Mouse (Mus musculus): ENCODE results near the gene Plek2.

Plek2 gene

GRCm38 (mm10) chr12:78911707-78912417 lies 5.1 kb upstream of the Plek2 start:
- no peak for DNase-seq (ENCODE audit: low spot score in 2 of 2)

- DNase-seq (ENCODE audit: low spot score in 2 of 2): no peak
These were observed 4.1 kb upstream of the Plek2 start for GRCm38 (mm10) chr12:78910684-78911461.

GRCm38 (mm10) chr12:78908081-78908605 lies 1.4 kb upstream of the Plek2 start:
- DNase-seq (ENCODE audit: low spot score in 2 of 2): no peak

GRCm38 (mm10) chr12:78904499-78904898 lies 2.3 kb downstream of the Plek2 start:
- DNase-seq (ENCODE audit: low spot score in 2 of 2): no peak

- no peak for DNase-seq (ENCODE audit: low spot score in 2 of 2)
These were observed 3.5 kb downstream of the Plek2 start for GRCm38 (mm10) chr12:78903313-78903712.

GRCm38 (mm10) chr12:78901467-78901866 lies 5.3 kb downstream of the Plek2 start:
- DNase-seq (ENCODE audit: low spot score in 2 of 2): peak in 1 of 2 experiments; percentile 49

GRCm38 (mm10) chr12:78897861-78898260 lies 8.9 kb downstream of the Plek2 start:
- no peak for DNase-seq (ENCODE audit: low spot score in 2 of 2)

- no peak for DNase-seq (ENCODE audit: low spot score in 2 of 2)
These were observed 15.6 kb downstream of the Plek2 start for GRCm38 (mm10) chr12:78891149-78891548.

GRCm38 (mm10) chr12:78890062-78890461 lies 16.7 kb downstream of the Plek2 start:
- DNase-seq (ENCODE audit: low spot score in 2 of 2): no peak

GRCm38 (mm10) chr12:78874581-78874980 lies 32.2 kb downstream of the Plek2 start:
- no peak for DNase-seq (ENCODE audit: low spot score in 2 of 2)

- DNase-seq (ENCODE audit: low spot score in 2 of 2): no peak
These were observed 38.6 kb downstream of the Plek2 start for GRCm38 (mm10) chr12:78868115-78868514.

- DNase-seq (ENCODE audit: low spot score in 2 of 2): peak; percentile 18 to 24
These were observed 41.3 kb downstream of the Plek2 start for GRCm38 (mm10) chr12:78865434-78865833.

- no peak for DNase-seq (ENCODE audit: low spot score in 2 of 2)
These were observed 44.5 kb downstream of the Plek2 start for GRCm38 (mm10) chr12:78862254-78862730.

- peak; percentile 98 to 99 for DNase-seq (ENCODE audit: low spot score in 2 of 2)
These were observed 45.1 kb downstream of the Plek2 start, which contains the start of the genes Atp6v1d and Eif2s1 for GRCm38 (mm10) chr12:78861496-78862253. Gene Atp6v1d (minus strand): TSS chr12:78861638. Gene Eif2s1 (plus strand): TSS chr12:78861819.

- DNase-seq (ENCODE audit: low spot score in 2 of 2): no peak
These were observed 45.8 kb downstream of the Plek2 start for GRCm38 (mm10) chr12:78860921-78861495.

GRCm38 (mm10) chr12:78848246-78848645 lies 58.5 kb downstream of the Plek2 start:
- DNase-seq (ENCODE audit: low spot score in 2 of 2): no peak

- no peak for DNase-seq (ENCODE audit: low spot score in 2 of 2)
These were observed 64.3 kb downstream of the Plek2 start for GRCm38 (mm10) chr12:78842429-78842828.

- no peak for DNase-seq (ENCODE audit: low spot score in 2 of 2)
These were observed 66.9 kb downstream of the Plek2 start for GRCm38 (mm10) chr12:78839906-78840305.
